Mouse (Mus musculus): Measurements from ENCODE around the gene Dop1b. TPM values are rescaled to one million over a fixed set of nuclear protein-coding genes. Genes with fewer than 3 reads are reported as not detected.
A peak's percentile ranks its signal among the peaks of the same experiment; 100 is the strongest.

The Dop1b gene
- total RNA-seq, 2 experiments from 2014 or later, result 90.5 to 95.7 TPM

GRCm38 (mm10) chr16:93789971-93790755 is 78.5 kb downstream of the Dop1b start:
- DNase-seq (ENCODE audit: low spot score in 2 of 2), result no peak

GRCm38 (mm10) chr16:93792981-93793630 is 81.4 kb downstream of the Dop1b start:
- no peak for DNase-seq (ENCODE audit: low spot score in 2 of 2)

GRCm38 (mm10) chr16:93794845-93795244 is 83.1 kb downstream of the Dop1b start:
- DNase-seq (ENCODE audit: low spot score in 2 of 2), result no peak

- no peak for DNase-seq (ENCODE audit: low spot score in 2 of 2)
Measured at GRCm38 (mm10) chr16:93795391-93795790, 83.7 kb downstream of the Dop1b start.

- no peak for DNase-seq (ENCODE audit: low spot score in 2 of 2)
Measured at GRCm38 (mm10) chr16:93797021-93797840, 85.5 kb downstream of the Dop1b start.

GRCm38 (mm10) chr16:93797841-93798492 is 86.3 kb downstream of the Dop1b start:
- peak in 1 of 2 experiments; percentile 43 for DNase-seq (ENCODE audit: low spot score in 2 of 2)

GRCm38 (mm10) chr16:93798623-93799022 is 86.9 kb downstream of the Dop1b start:
- DNase-seq (ENCODE audit: low spot score in 2 of 2), result no peak

GRCm38 (mm10) chr16:93799071-93799470 is 87.4 kb downstream of the Dop1b start:
- no peak for DNase-seq (ENCODE audit: low spot score in 2 of 2)

GRCm38 (mm10) chr16:93799936-93800335 is 88.2 kb downstream of the Dop1b start:
- no peak for DNase-seq (ENCODE audit: low spot score in 2 of 2)

GRCm38 (mm10) chr16:93807167-93807566 is 95.5 kb downstream of the Dop1b start:
- no peak for DNase-seq (ENCODE audit: low spot score in 2 of 2)

- DNase-seq (ENCODE audit: low spot score in 2 of 2), result no peak
Measured at GRCm38 (mm10) chr16:93807961-93808554, 96.4 kb downstream of the Dop1b start.

- DNase-seq (ENCODE audit: low spot score in 2 of 2), result peak in 1 of 2 experiments; percentile 38
Measured at GRCm38 (mm10) chr16:93815856-93816736, 104.4 kb downstream of the Dop1b start.

- no peak for DNase-seq (ENCODE audit: low spot score in 2 of 2)
Measured at GRCm38 (mm10) chr16:93816861-93817260, 105.2 kb downstream of the Dop1b start.

- no peak for DNase-seq (ENCODE audit: low spot score in 2 of 2)
Measured at GRCm38 (mm10) chr16:93817371-93817770, 105.7 kb downstream of the Dop1b start.

GRCm38 (mm10) chr16:93818691-93819324 is 107.1 kb downstream of the Dop1b start:
- no peak for DNase-seq (ENCODE audit: low spot score in 2 of 2)

GRCm38 (mm10) chr16:93819325-93819696 is 107.6 kb downstream of the Dop1b start:
- no peak for DNase-seq (ENCODE audit: low spot score in 2 of 2)

- DNase-seq (ENCODE audit: low spot score in 2 of 2), result no peak
Measured at GRCm38 (mm10) chr16:93820040-93820439, 108.3 kb downstream of the Dop1b start.

- no peak for DNase-seq (ENCODE audit: low spot score in 2 of 2)
Measured at GRCm38 (mm10) chr16:93821706-93822105, 110.0 kb downstream of the Dop1b start.
